Mouse (Mus musculus) hindbrain, embryonic 11.5 days (tissue): Measurements from ENCODE around the gene C9. TPM values are rescaled to one million over a fixed set of nuclear protein-coding genes. Genes with fewer than 3 reads are reported as not detected.

Source experiments
- ATAC-seq: fragments of 200-750 bp; cut with Nextera tagmentation; 2 replicates; pipeline ENCODE4 v1.8.0; 2017; ENCODE audit warnings: mild to moderate bottlenecking, moderate TSS enrichment, moderate library complexity; ENCODE audit not compliant: low FRiP score
- DNase-seq: peaks from one replicate; pipeline ENCODE4 v3.0.0-alpha.2; 2015; ENCODE audit warnings: low spot score
- H3K27ac ChIP-seq: fragments of 300-500 bp; sonication (generic); 2 replicates; pipeline ENCODE4 v1.5.1; 2014; ENCODE audit warnings: mild to moderate bottlenecking, low read depth, low read length
- H3K27me3 ChIP-seq: fragments of 300-500 bp; sonication (generic); 2 replicates; pipeline ENCODE4 v1.6.1; 2014; ENCODE audit warnings: mild to moderate bottlenecking, low read length, moderate library complexity, mixed read lengths; ENCODE audit not compliant: control insufficient read depth, insufficient read depth
- H3K36me3 ChIP-seq: fragments of 300-500 bp; sonication (generic); 2 replicates; pipeline ENCODE4 v1.6.1; 2014; ENCODE audit warnings: mild to moderate bottlenecking, low read length, moderate library complexity, mixed read lengths; ENCODE audit not compliant: control insufficient read depth, insufficient read depth
- H3K4me1 ChIP-seq: fragments of 300-500 bp; sonication (generic); replicated peaks from 2 replicates; pipeline ENCODE4 v1.6.1; 2014; ENCODE audit warnings: low read length, mixed read lengths; ENCODE audit not compliant: control insufficient read depth, insufficient read depth
- H3K4me2 ChIP-seq: fragments of 300-500 bp; sonication (generic); replicated peaks from 2 replicates; pipeline ENCODE4 v1.6.1; 2014; ENCODE audit warnings: mild to moderate bottlenecking, low read depth, low read length
- H3K4me3 ChIP-seq: fragments of 300-500 bp; sonication (generic); 2 replicates; pipeline ENCODE4 v1.5.1; 2014; ENCODE audit warnings: low read depth, low read length
- H3K9ac ChIP-seq: fragments of 300-500 bp; sonication (generic); 2 replicates; pipeline ENCODE4 v1.6.1; 2014; ENCODE audit warnings: low read depth, low read length
- H3K9me3 ChIP-seq: fragments of 300-500 bp; sonication (generic); 2 replicates; pipeline ENCODE4 v1.6.1; 2016; ENCODE audit warnings: low read length; ENCODE audit not compliant: control insufficient read depth
- WGBS: fragments of 180-500 bp; shearing (Covaris S2); extraction: QIAGEN DNeasy Blood & Tissue Kit; methylation state at CpG from one replicate; pipeline ENCODE4 v1.1.7; 2014; 5-methylcytosine and 5-hydroxymethylcytosine counted together
- polyA plus RNA-seq: library from polyadenylated mRNA; unstranded; fragments of >200 nt; fragmentation: Nextera tagmentation; extraction: Ambion mirVana; gene quantifications from 2 replicates; pipeline ENCODE4 v1.2.1, GENCODE M21; 2014

C9 gene
- polyA plus RNA-seq, 1 experiment from 2014 or later: not detected

GRCm38 (mm10) chr15:6498396-6499070 is 53.4 kb downstream of the C9 start:
- H3K27ac ChIP-seq: no peak overlapping the region
- ATAC-seq (no peak), DNase-seq (no peak)
- no peaks in the 10 kb centered on the region for H3K9me3 ChIP-seq
- no peak overlapping the region for H3K4me2 ChIP-seq
- H3K27me3 ChIP-seq: no peaks in the 10 kb centered on the region
- H3K9ac ChIP-seq: no peak overlapping the region
- WGBS: 77% methylated on average over 10 of the region's 10 CpGs
- no peaks in the 10 kb centered on the region for H3K36me3 ChIP-seq
- no peak overlapping the region for H3K4me3 ChIP-seq
- no peaks in the 10 kb centered on the region for H3K4me1 ChIP-seq

- Histone ChIP-seq H3K9ac (no peak overlapping the region), H3K27me3 (no peaks in the 10 kb centered on the region), H3K36me3 (no peaks in the 10 kb centered on the region), H3K4me2 (no peak overlapping the region), H3K4me3 (no peak overlapping the region), H3K27ac (no peak overlapping the region), H3K4me1 (no peaks in the 10 kb centered on the region), H3K9me3 (no peaks in the 10 kb centered on the region)
- DNase-seq: no peak
- ATAC-seq: no peak
- WGBS: 48% methylated on average over 1 of the region's 1 CpGs
Observed at GRCm38 (mm10) chr15:6500787-6501186, 55.7 kb downstream of the C9 start.

- H3K27ac ChIP-seq: no peak overlapping the region
- no peak overlapping the region for H3K4me3 ChIP-seq
- H3K9ac ChIP-seq: no peak overlapping the region
- no peaks in the 10 kb centered on the region for H3K9me3 ChIP-seq
- no peaks in the 10 kb centered on the region for H3K27me3 ChIP-seq
- 95% methylated on average over 1 of the region's 1 CpGs for WGBS
- H3K4me2 ChIP-seq: no peak overlapping the region
- DNase-seq (no peak), ATAC-seq (no peak)
- no peaks in the 10 kb centered on the region for H3K4me1 ChIP-seq
- no peaks in the 10 kb centered on the region for H3K36me3 ChIP-seq
Observed at GRCm38 (mm10) chr15:6517525-6517924, 72.4 kb downstream of the C9 start.

- H3K36me3 ChIP-seq: no peaks in the 10 kb centered on the region
- no peak overlapping the region for H3K4me3 ChIP-seq
- 90% methylated on average over 19 of the region's 19 CpGs for WGBS
- H3K4me2 ChIP-seq: no peak overlapping the region
- H3K9me3 ChIP-seq: no peaks in the 10 kb centered on the region
- no peak overlapping the region for H3K9ac ChIP-seq
- H3K27me3 ChIP-seq: no peaks in the 10 kb centered on the region
- no peak for DNase-seq
- no peaks in the 10 kb centered on the region for H3K4me1 ChIP-seq
- ATAC-seq: no peak
- no peak overlapping the region for H3K27ac ChIP-seq
Observed at GRCm38 (mm10) chr15:6519417-6520255, 74.5 kb downstream of the C9 start.

- H3K4me2 ChIP-seq: no peak overlapping the region
- no peaks in the 10 kb centered on the region for H3K36me3 ChIP-seq
- ATAC-seq: no peak
- no peak overlapping the region for H3K27ac ChIP-seq
- WGBS: 90% methylated on average over 10 of the region's 10 CpGs
- H3K9ac ChIP-seq: no peak overlapping the region
- no peak overlapping the region for H3K4me3 ChIP-seq
- H3K4me1 ChIP-seq: no peaks in the 10 kb centered on the region
- no peak for DNase-seq
- H3K9me3 ChIP-seq: no peaks in the 10 kb centered on the region
- no peaks in the 10 kb centered on the region for H3K27me3 ChIP-seq
Observed at GRCm38 (mm10) chr15:6520505-6521155, 75.5 kb downstream of the C9 start.

GRCm38 (mm10) chr15:6522653-6523167 is 77.6 kb downstream of the C9 start, which contains the start of gene Fyb:
TSS of gene Fyb (plus strand) at chr15:6522853.
- Histone ChIP-seq H3K9ac (no peak within 1 kb of the TSS), H3K27me3 (no peaks in the 10 kb centered on the region), H3K9me3 (no peaks in the 10 kb centered on the region), H3K4me1 (no peaks in the 10 kb centered on the region), H3K4me2 (no peak within 1 kb of the TSS), H3K36me3 (no peaks in the 10 kb centered on the region), H3K27ac (no peak within 1 kb of the TSS), H3K4me3 (no peak within 1 kb of the TSS)
- DNase-seq (no peak), ATAC-seq (no peak)
- 82% methylated on average over 8 of the region's 8 CpGs for WGBS

GRCm38 (mm10) chr15:6524801-6525200 is 79.7 kb downstream of the C9 start:
- H3K4me3 ChIP-seq: no peak overlapping the region
- no peak for ATAC-seq

GRCm38 (mm10) chr15:6525386-6525785 is 80.3 kb downstream of the C9 start:
- Histone ChIP-seq H3K9me3 (no peaks in the 10 kb centered on the region), H3K4me3 (no peak overlapping the region), H3K27me3 (no peaks in the 10 kb centered on the region), H3K9ac (no peak overlapping the region), H3K36me3 (no peaks in the 10 kb centered on the region), H3K27ac (no peak overlapping the region), H3K4me2 (no peak overlapping the region), H3K4me1 (no peaks in the 10 kb centered on the region)
- no peak for DNase-seq
- WGBS: 85% methylated on average over 3 of the region's 3 CpGs
- ATAC-seq: no peak

More at GRCm38 (mm10) chr15:6524801-6525200, 79.7 kb downstream of the C9 start:
- Histone ChIP-seq H3K4me2 (no peak overlapping the region), H3K4me1 (no peaks in the 10 kb centered on the region), H3K36me3 (no peaks in the 10 kb centered on the region), H3K27ac (no peak overlapping the region), H3K27me3 (no peaks in the 10 kb centered on the region), H3K9ac (no peak overlapping the region), H3K9me3 (no peaks in the 10 kb centered on the region)
- 89% methylated on average over 2 of the region's 2 CpGs for WGBS
- DNase-seq: no peak
